Mouse (Mus musculus) limb, embryonic 11.5 days (tissue): ENCODE measurements around the gene Per3. TPM values are rescaled to one million over a fixed set of nuclear protein-coding genes. Genes with fewer than 3 reads are reported as not detected.

ENCODE experiments used
- ATAC-seq: fragments of 200-750 bp; cut with Nextera tagmentation; 2 replicates; pipeline ENCODE4 v1.8.0; 2017; ENCODE audit warnings: low read depth; ENCODE audit not compliant: insufficient number of reproducible peaks, low FRiP score, low TSS enrichment
- DNase-seq: peaks from one replicate; pipeline ENCODE4 v3.0.0-alpha.2; 2015; ENCODE audit warnings: low spot score
- H3K27ac ChIP-seq: fragments of 300-500 bp; sonication (generic); replicated peaks from 2 replicates; pipeline ENCODE4 v1.5.1; 2014; ENCODE audit warnings: low read depth, mild to moderate bottlenecking, low read length
- H3K27me3 ChIP-seq: fragments of 300-500 bp; sonication (generic); 2 replicates; pipeline ENCODE4 v1.6.1; 2014; ENCODE audit warnings: mild to moderate bottlenecking, low read length, mixed read lengths; ENCODE audit not compliant: control insufficient read depth, insufficient read depth
- H3K36me3 ChIP-seq: fragments of 300-500 bp; sonication (generic); 2 replicates; pipeline ENCODE4 v1.6.1; 2014; ENCODE audit warnings: mild to moderate bottlenecking, low read length, moderate library complexity, mixed read lengths; ENCODE audit not compliant: control insufficient read depth, insufficient read depth
- H3K4me1 ChIP-seq: fragments of 300-500 bp; sonication (generic); 2 replicates; pipeline ENCODE4 v1.6.1; 2014; ENCODE audit warnings: low read length, mixed read lengths; ENCODE audit not compliant: control insufficient read depth, insufficient read depth
- H3K4me2 ChIP-seq: fragments of 300-500 bp; sonication (generic); 2 replicates; pipeline ENCODE4 v1.6.1; 2014; ENCODE audit warnings: low read depth, mild to moderate bottlenecking, moderate library complexity; ENCODE audit not compliant: severe bottlenecking
- H3K4me3 ChIP-seq: fragments of 300-500 bp; sonication (generic); 2 replicates; pipeline ENCODE4 v1.5.1; 2014; ENCODE audit warnings: low read depth, low read length
- H3K9ac ChIP-seq: fragments of 300-500 bp; sonication (generic); 2 replicates; pipeline ENCODE4 v1.6.1; 2014; ENCODE audit warnings: mild to moderate bottlenecking, low read length
- H3K9me3 ChIP-seq: fragments of 300-500 bp; sonication (generic); 2 replicates; pipeline ENCODE4 v1.6.1; 2016; ENCODE audit warnings: low read length; ENCODE audit not compliant: control insufficient read depth
- WGBS: fragments of 180-500 bp; shearing (Covaris S2); extraction: QIAGEN DNeasy Blood & Tissue Kit; methylation state at CpG from one replicate; pipeline ENCODE4 v1.1.7; 2014; 5-methylcytosine and 5-hydroxymethylcytosine counted together
- polyA plus RNA-seq: library from polyadenylated mRNA; unstranded; fragments of >200 nt; fragmentation: Nextera tagmentation; extraction: Ambion mirVana; gene quantifications from 2 replicates; pipeline ENCODE4 v1.2.1, GENCODE M21; 2014

Gene Per3
- polyA plus RNA-seq, 1 experiment from 2014 or later = 6.7 TPM

DNA sequence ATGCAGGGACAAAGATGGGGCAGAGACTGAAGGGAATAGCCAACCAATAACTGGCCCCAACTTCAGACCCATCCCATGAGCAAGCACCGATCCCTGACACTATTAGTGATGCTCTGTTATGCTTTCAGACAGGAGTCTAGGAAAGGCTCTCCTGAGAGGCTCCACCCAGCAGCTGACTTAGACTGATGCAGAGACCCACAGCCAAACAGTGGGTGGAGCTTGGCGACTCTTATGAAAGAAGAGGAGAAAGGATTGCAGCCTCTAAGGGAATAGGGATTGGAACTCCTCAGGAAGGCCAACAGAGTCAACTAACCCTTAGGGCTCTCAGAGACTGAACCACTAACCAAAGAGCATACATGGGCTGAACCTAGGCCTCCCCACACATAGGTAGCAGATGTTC lies 80.8 kb downstream of the Per3 start:
- H3K36me3 ChIP-seq = no peaks in the 10 kb centered on the region
- no peaks in the 10 kb centered on the region for H3K9me3 ChIP-seq
- no peak overlapping the region for H3K4me3 ChIP-seq
- ATAC-seq = no peak
- H3K9ac ChIP-seq = no peak overlapping the region
- DNase-seq = no peak
- H3K27ac ChIP-seq = no peak overlapping the region
- WGBS = 80% methylated on average over 2 of the region's 2 CpGs
- H3K27me3 ChIP-seq = no peaks in the 10 kb centered on the region
- H3K4me2 ChIP-seq = no peak overlapping the region
- no peaks in the 10 kb centered on the region for H3K4me1 ChIP-seq

DNA sequence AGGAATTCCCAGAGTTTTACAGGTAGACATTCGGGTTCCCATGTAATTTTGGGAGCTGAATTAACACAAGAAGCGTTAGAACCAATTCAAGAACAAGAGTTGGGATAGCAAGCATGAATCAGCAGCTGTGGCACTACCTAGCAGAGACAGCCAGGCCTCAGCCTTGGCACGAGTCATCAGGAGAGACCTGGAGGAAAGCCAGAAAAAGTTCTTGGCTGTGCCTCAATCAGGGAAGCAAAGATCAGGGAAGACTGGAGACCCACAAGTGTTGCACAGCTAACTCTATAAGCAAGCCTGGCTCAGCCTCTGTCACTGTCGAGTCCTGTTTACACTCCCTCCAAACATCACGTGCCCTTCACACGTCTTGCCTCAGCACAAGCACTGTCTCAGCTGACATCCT lies 82.2 kb downstream of the Per3 start:
- no peaks in the 10 kb centered on the region for H3K36me3 ChIP-seq
- no peaks in the 10 kb centered on the region for H3K9me3 ChIP-seq
- H3K4me2 ChIP-seq = no peak overlapping the region
- DNase-seq = no peak
- no peak overlapping the region for H3K9ac ChIP-seq
- no peak overlapping the region for H3K27ac ChIP-seq
- H3K4me3 ChIP-seq = no peak overlapping the region
- WGBS = 75% methylated on average over 6 of the region's 6 CpGs
- ATAC-seq = no peak
- H3K27me3 ChIP-seq = no peaks in the 10 kb centered on the region
- no peaks in the 10 kb centered on the region for H3K4me1 ChIP-seq

DNA sequence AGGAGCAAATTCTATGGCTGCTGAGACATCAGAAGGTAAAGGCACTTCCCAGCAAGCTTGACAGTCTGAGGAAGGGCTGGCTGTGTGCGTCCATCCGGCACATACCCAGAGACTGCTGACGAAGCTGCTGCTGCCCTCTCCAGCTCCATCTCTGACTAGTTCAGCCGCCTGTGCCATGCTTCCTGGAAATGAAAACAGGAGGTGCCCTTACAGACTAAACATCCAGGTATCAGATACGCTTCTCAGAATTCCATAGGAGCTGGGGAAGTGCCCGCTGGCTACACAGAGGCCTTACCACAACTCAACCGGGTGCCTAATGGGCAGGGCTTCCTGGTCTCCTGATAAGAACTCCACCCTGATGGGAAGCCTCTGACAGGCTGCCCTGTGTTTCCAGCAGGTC lies 85.9 kb downstream of the Per3 start:
- H3K36me3 ChIP-seq = no peaks in the 10 kb centered on the region
- H3K9me3 ChIP-seq = no peaks in the 10 kb centered on the region
- H3K27ac ChIP-seq = no peak overlapping the region
- no peak for DNase-seq
- no peak overlapping the region for H3K4me3 ChIP-seq
- no peak overlapping the region for H3K4me2 ChIP-seq
- no peak for ATAC-seq
- no peaks in the 10 kb centered on the region for H3K27me3 ChIP-seq
- WGBS = 83% methylated on average over 7 of the region's 7 CpGs
- H3K4me1 ChIP-seq = no peaks in the 10 kb centered on the region
- H3K9ac ChIP-seq = no peak overlapping the region

DNA sequence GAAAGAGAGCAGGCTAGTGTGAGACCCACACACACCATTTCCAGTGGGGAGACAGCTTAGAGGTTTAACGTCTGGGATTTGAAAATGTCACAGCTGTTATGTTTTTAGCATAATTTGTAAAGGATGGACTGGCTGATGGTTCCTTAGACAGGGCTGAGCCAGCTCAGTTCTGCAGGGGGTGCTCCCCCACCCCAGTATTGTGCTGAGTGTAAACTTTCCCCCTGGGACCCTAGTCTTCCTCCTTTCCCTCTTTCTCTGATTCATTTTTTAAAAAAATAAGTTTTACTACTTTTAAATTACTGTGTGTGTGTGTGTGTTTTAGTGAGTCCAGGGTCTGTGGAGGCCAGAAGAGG lies 87.4 kb downstream of the Per3 start:
- H3K4me3 ChIP-seq = no peak overlapping the region
- H3K9ac ChIP-seq = no peak overlapping the region
- H3K9me3 ChIP-seq = no peaks in the 10 kb centered on the region
- H3K36me3 ChIP-seq = no peaks in the 10 kb centered on the region
- H3K4me2 ChIP-seq = no peak overlapping the region
- WGBS = 73% methylated on average over 1 of the region's 1 CpGs
- no peaks in the 10 kb centered on the region for H3K4me1 ChIP-seq
- DNase-seq = no peak
- no peak for ATAC-seq
- no peak overlapping the region for H3K27ac ChIP-seq
- no peaks in the 10 kb centered on the region for H3K27me3 ChIP-seq

DNA sequence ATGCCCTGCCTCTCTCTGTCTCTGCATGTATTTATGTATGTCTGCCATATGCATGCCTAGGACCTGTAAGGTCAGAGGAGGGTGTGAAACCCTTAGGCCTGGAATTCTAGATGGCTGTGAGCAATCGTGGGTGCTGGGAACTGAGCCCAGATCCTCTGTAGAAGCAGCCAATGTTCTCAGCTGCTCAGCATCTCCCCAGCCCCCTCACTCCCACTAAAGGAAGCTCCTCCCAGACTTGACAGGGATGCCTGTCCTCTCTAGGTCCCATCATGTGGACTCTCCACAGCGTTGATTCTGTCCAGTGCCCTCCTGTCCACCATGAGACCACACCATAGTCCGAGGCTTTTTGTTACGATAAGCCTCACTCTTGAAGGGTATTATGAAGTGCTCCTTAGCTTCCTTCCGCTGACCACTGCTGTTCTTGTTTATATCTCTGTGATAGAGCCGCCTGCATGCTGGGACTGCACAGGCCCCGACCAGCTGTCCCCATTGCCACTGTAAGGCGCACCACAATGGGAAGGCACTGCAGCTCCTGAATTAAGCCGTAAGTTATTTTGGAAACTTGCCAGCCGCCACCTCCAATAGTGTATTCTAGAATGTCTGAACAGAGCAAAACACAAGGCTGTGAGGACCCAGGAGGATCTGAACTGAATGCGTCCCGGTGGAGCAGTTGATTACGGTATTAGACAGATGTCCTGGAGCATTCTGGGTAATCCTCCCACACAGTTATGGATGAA lies 87.9 kb downstream of the Per3 start:
- DNase-seq (no peak), ATAC-seq (no peak)
- Histone ChIP-seq H3K4me3 (no peak overlapping the region), H3K27ac (no peak overlapping the region), H3K27me3 (no peaks in the 10 kb centered on the region), H3K9ac (no peak overlapping the region), H3K4me1 (no peaks in the 10 kb centered on the region), H3K9me3 (no peaks in the 10 kb centered on the region), H3K4me2 (no peak overlapping the region), H3K36me3 (no peaks in the 10 kb centered on the region)
- 85% methylated on average over 13 of the region's 13 CpGs for WGBS

Other genes with a start within 250 kb of the Per3 start
- gene Errfi1, start 190.7 kb downstream of the Per3 start, polyA plus RNA-seq = 33.2 and 34.7 TPM in 2 replicates
- gene Park7, start 130.2 kb downstream of the Per3 start, polyA plus RNA-seq = 486 and 501 TPM in 2 replicates
- 0.69 and 0.72 TPM in 2 replicates for gene Tnfrsf9, start 130.1 kb downstream of the Per3 start, polyA plus RNA-seq
- gene Uts2, start 47.6 kb downstream of the Per3 start, polyA plus RNA-seq = not detected in 2 replicates
- gene Vamp3, start 13.3 kb upstream of the Per3 start, polyA plus RNA-seq = 87.8 and 93.6 TPM in 2 replicates
- gene Gm13090, start 44.9 kb upstream of the Per3 start, polyA plus RNA-seq = 0.21 TPM in 1 of 2 replicates, not detected in the other